Mouse (Mus musculus) ES-Bruce4 (cell line): ENCODE data around the gene Relt.

Experiments
- CTCF ChIP-seq: IDR thresholded peaks from one replicate; pipeline ENCODE4 v1.8.1; 2011; ENCODE audit warnings: low read depth, low read length
- EP300 ChIP-seq: IDR thresholded peaks from 2 replicates; pipeline ENCODE4 v1.6.1; 2011; ENCODE audit warnings: low read depth, low read length; ENCODE audit not compliant: insufficient read depth
- POLR2A ChIP-seq: IDR thresholded peaks from one replicate; pipeline ENCODE4 v1.8.1; 2011; ENCODE audit warnings: low read length; ENCODE audit not compliant: insufficient read depth

- peak; percentile 86 for TF ChIP-seq CTCF
- no peak for TF ChIP-seq POLR2A
- TF ChIP-seq EP300 = no peak
Observed at GRCm38 (mm10) chr7:100848744-100849143, 14.5 kb downstream of the Relt start.
